Mouse (Mus musculus): ENCODE results near the gene Otub1. TPM values are rescaled to one million over a fixed set of nuclear protein-coding genes. Genes with fewer than 3 reads are reported as not detected.

Gene Otub1
- polyA plus RNA-seq (2012; ENCODE audit: low replicate concordance), result 110 and 111 TPM in 2 replicates

DNA sequence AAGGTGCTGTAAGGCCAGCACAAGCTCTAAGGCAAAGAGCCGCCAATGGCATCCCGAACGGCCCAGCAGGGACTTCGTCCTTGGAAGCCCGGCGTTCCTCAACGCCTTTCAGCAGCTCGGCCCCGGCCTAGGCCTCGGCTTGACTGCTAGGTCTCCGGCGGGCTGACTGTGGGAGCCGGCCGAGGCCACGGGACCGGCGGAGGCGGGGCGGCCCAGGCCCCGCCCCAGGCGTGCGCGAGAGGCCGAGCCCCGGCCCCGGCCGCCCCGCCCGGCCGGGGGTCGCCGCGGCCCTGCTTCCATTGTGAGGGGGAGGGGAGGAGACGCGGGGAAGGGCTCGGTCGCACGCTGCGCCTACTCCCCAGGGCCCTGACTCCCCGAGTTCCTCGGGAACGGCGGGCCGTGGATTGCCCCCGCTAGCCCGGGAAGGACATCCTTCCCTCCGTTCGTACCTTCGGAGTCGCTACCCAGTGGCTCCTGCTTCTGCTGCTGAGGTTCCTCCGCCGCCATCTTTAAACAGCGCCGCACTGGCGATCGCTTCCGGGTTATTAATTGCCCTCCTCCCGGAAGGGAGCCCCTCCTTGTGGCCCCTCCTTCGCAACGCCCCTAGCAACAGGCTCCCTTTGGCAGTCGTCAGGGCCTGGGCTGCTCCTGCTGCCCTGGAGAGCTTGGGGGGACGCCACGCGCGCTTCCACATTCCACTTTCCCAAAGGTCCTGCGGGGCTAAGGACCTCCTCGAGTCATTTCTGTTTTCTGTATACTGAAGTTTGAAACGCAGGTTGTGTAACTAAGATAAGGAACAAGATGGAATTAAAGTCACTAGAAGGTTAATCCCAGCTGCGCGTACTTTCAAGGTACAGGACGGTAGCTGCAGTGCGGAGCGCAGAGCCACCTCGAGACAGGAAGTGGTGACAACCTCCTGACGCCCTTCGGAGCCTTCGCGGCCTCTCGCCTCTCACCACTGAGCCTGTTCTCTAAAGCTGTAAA, at the start of gene Otub1:
TSS of gene Otub1 (minus strand) at position 564 of the 984 bp plus-strand sequence.

DNA sequence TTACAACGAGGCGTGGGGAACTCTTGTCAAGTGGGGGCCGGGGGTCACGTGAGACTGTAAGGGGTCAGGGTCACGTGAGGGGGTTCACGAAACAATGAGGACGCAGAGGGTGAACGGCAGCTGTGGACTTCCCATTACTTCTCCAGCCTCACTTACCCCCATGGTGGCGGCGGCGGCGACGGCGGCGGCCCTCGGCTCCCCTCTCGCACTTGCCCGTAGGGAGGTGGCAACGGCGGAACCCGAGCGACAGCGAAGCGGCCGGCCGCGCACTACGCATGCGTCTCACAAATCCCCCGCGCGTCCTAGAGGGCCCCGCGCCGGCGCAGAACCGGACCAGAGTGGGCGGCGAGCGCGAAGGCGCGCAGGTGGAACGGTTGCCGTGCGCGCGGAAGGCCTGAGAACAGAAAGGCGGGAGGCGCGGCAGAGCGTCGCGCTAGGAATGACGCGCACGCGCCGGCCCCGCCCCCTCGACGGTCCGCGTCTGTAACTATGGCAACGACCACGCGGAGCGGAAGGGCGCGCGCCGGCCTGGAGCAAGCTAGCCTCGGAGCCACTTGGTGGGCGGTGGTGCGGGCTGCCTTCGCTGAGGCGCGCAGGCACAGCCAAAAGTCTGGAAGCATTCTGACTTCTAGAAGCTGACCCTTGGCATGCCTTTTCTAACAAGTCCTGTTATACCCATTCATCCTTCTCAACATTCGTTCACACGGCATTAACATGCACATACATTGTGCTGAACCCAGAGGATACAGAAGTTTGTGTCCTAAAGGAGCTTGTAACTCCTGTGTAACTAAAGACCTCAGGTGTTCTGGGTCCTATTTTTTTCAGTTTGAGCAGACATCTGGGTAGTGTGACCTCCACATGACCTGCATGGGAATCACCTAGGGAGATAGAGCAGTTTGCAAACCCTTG, 34.9 kb upstream of the Otub1 start, which contains the start of gene Naa40:
TSS of gene Naa40 (minus strand) at position 402 of the 909 bp plus-strand sequence.

GRCm38 (mm10) chr19:7217162-7217925, 11.2 kb upstream of the Otub1 start, which contains the start of gene Cox8a:
Gene Cox8a, minus strand, starts transcription at chr19:7217616.

Other genes starting within 250 kb of the Otub1 start
- gene Ppp1r14b, start 231.3 kb downstream of the Otub1 start, polyA plus RNA-seq (2012; ENCODE audit: low replicate concordance), result 184 and 260 TPM in 2 replicates
- 19.1 and 35.7 TPM in 2 replicates for gene Plcb3, start 229.8 kb downstream of the Otub1 start, polyA plus RNA-seq (2012; ENCODE audit: low replicate concordance)
- 149 and 301 TPM in 2 replicates for gene Fkbp2, start 225.8 kb downstream of the Otub1 start, polyA plus RNA-seq (2012; ENCODE audit: low replicate concordance)
- gene Vegfb, start 218.7 kb downstream of the Otub1 start, polyA plus RNA-seq (2012; ENCODE audit: low replicate concordance), result 55.0 and 101 TPM in 2 replicates
- 38.4 and 52.0 TPM in 2 replicates for gene Dnajc4, start 213.7 kb downstream of the Otub1 start, polyA plus RNA-seq (2012; ENCODE audit: low replicate concordance)
- gene Nudt22, start 210.2 kb downstream of the Otub1 start, polyA plus RNA-seq (2012; ENCODE audit: low replicate concordance), result 15.5 and 16.2 TPM in 2 replicates
- gene Trpt1, start 210.2 kb downstream of the Otub1 start, polyA plus RNA-seq (2012; ENCODE audit: low replicate concordance), result 3.4 and 3.5 TPM in 2 replicates
- gene Fermt3, start 186.8 kb downstream of the Otub1 start, polyA plus RNA-seq (2012; ENCODE audit: low replicate concordance), result 376 and 794 TPM in 2 replicates
- 21.6 and 62.7 TPM in 2 replicates for gene Stip1, start 166.3 kb downstream of the Otub1 start, polyA plus RNA-seq (2012; ENCODE audit: low replicate concordance)
- gene Macrod1, start 149.5 kb downstream of the Otub1 start, polyA plus RNA-seq (2012; ENCODE audit: low replicate concordance), result 16.2 and 22.9 TPM in 2 replicates
- gene Flrt1, start 100.6 kb downstream of the Otub1 start, polyA plus RNA-seq (2012; ENCODE audit: low replicate concordance), result 0.04 TPM in 1 of 2 replicates, not detected in the other
- 209 and 282 TPM in 2 replicates for gene Cox8a, start 11.3 kb upstream of the Otub1 start, polyA plus RNA-seq (2012; ENCODE audit: low replicate concordance)
- gene Naa40, start 34.9 kb upstream of the Otub1 start, polyA plus RNA-seq (2012; ENCODE audit: low replicate concordance), result 31.1 and 36.7 TPM in 2 replicates
- gene Rcor2, start 61.0 kb upstream of the Otub1 start, polyA plus RNA-seq (2012; ENCODE audit: low replicate concordance), result 3.4 and 7.2 TPM in 2 replicates
- 328 and 668 TPM in 2 replicates for gene Mark2, start 135.5 kb upstream of the Otub1 start, polyA plus RNA-seq (2012; ENCODE audit: low replicate concordance)
- 29.3 and 36.2 TPM in 2 replicates for gene Spindoc, start 176.7 kb upstream of the Otub1 start, polyA plus RNA-seq (2012; ENCODE audit: low replicate concordance)
- gene 2700081O15Rik, start 211.3 kb upstream of the Otub1 start, polyA plus RNA-seq (2012; ENCODE audit: low replicate concordance), result 6.9 and 8.3 TPM in 2 replicates

All from hematopoietic multipotent progenitor cell, adult 10-12 weeks (in vitro differentiated cells).